Mouse (Mus musculus) right cerebral cortex, postnatal 4 days (tissue): ENCODE data around the gene Arhgef15.
"Not testable (repeated sequence)": the region's sequence is repeated elsewhere in the genome, so short reads cannot be mapped to it uniquely, and the experiment has no call there.

Experiments used
- DNase-seq: peaks from one replicate; pipeline ENCODE4 v3.0.0-alpha.2; 2022

Gene Arhgef15

GRCm38 (mm10) chr11:68957308-68957707, at the start of gene Arhgef15:
Gene Arhgef15 (minus strand): TSS chr11:68957480.
- DNase-seq, result no peak

GRCm38 (mm10) chr11:69006575-69006974, 49.3 kb upstream of the Arhgef15 start:
- DNase-seq, result not testable (repeated sequence)

- no peak for DNase-seq
These were observed 47.9 kb upstream of the Arhgef15 start for GRCm38 (mm10) chr11:69005193-69005592.

- DNase-seq, result no peak
These were observed 46.3 kb upstream of the Arhgef15 start for GRCm38 (mm10) chr11:69003592-69003991.

GRCm38 (mm10) chr11:69002782-69003181, 45.5 kb upstream of the Arhgef15 start:
- not testable (repeated sequence) for DNase-seq

GRCm38 (mm10) chr11:68997080-68997479, 39.8 kb upstream of the Arhgef15 start:
- DNase-seq, result no peak

GRCm38 (mm10) chr11:68994377-68994776, 37.1 kb upstream of the Arhgef15 start:
- no peak for DNase-seq

- no peak for DNase-seq
These were observed 35.8 kb upstream of the Arhgef15 start for GRCm38 (mm10) chr11:68993122-68993521.

GRCm38 (mm10) chr11:68988341-68988740, 31.1 kb upstream of the Arhgef15 start:
- no peak for DNase-seq

- no peak for DNase-seq
These were observed 30.1 kb upstream of the Arhgef15 start for GRCm38 (mm10) chr11:68987365-68987882.

GRCm38 (mm10) chr11:68982639-68983369, 25.5 kb upstream of the Arhgef15 start:
- DNase-seq, result peak; percentile 80

GRCm38 (mm10) chr11:68980919-68981318, 23.6 kb upstream of the Arhgef15 start:
- no peak for DNase-seq

GRCm38 (mm10) chr11:68979320-68979733, 22.0 kb upstream of the Arhgef15 start:
- DNase-seq, result no peak

- DNase-seq, result no peak
These were observed 18.3 kb upstream of the Arhgef15 start for GRCm38 (mm10) chr11:68975601-68976000.

GRCm38 (mm10) chr11:68975085-68975484, 17.8 kb upstream of the Arhgef15 start, which contains the start of gene Rangrf:
Gene Rangrf (minus strand): TSS chr11:68975185.
- DNase-seq, result no peak

GRCm38 (mm10) chr11:68974059-68974450, 16.8 kb upstream of the Arhgef15 start:
- no peak for DNase-seq

GRCm38 (mm10) chr11:68973250-68974058, 16.2 kb upstream of the Arhgef15 start:
- peak; percentile 77 for DNase-seq

GRCm38 (mm10) chr11:68970232-68970631, 13.0 kb upstream of the Arhgef15 start:
- no peak for DNase-seq

- no peak for DNase-seq
These were observed 11.5 kb upstream of the Arhgef15 start for GRCm38 (mm10) chr11:68968752-68969151.

GRCm38 (mm10) chr11:68967337-68968282, 10.3 kb upstream of the Arhgef15 start, which contains the start of gene Slc25a35:
Gene Slc25a35 (plus strand): TSS chr11:68968131.
- peak; percentile 83 for DNase-seq

- DNase-seq, result no peak
These were observed 9.3 kb upstream of the Arhgef15 start for GRCm38 (mm10) chr11:68966554-68966953.

- peak; percentile 69 for DNase-seq
These were observed 8.6 kb upstream of the Arhgef15 start for GRCm38 (mm10) chr11:68965845-68966244.
